Mouse (Mus musculus): ENCODE results near the gene Trappc1.

- TF ChIP-seq MAX (IDR thresholded peaks at IDR 0.05; ENCODE audit: low read length): no peak
- no peak for TF ChIP-seq RAD21 (IDR thresholded peaks at IDR 0.05; ENCODE audit: low read depth, low read length)
- TF ChIP-seq UBTF (IDR thresholded peaks at IDR 0.05; ENCODE audit: low read depth, low read length): no peak
- no peak for TF ChIP-seq ZC3H11A (IDR thresholded peaks at IDR 0.05; ENCODE audit: low read depth, low read length)
- TF ChIP-seq CTCF (conservative IDR thresholded peaks at IDR 0.05 in 1 of 2, IDR thresholded peaks at IDR 0.05 in 1 of 2; ENCODE audit: low read depth in 2 of 2, low read length in 2 of 2): no peak
- no peak for TF ChIP-seq MAFK (IDR thresholded peaks at IDR 0.05; ENCODE audit: insufficient replicate concordance, low read length)
- TF ChIP-seq USF2 (conservative IDR thresholded peaks at IDR 0.05; ENCODE audit: low read depth, low read length): no peak
- no peak for TF ChIP-seq E2F4 (IDR thresholded peaks at IDR 0.05; ENCODE audit: insufficient replicate concordance, low read depth, low read length)
- no peak for TF ChIP-seq MAZ (IDR thresholded peaks at IDR 0.05; ENCODE audit: low read depth, low read length)
- TF ChIP-seq TCF12 (IDR thresholded peaks at IDR 0.05; ENCODE audit: low read depth, low read length): no peak
- TF ChIP-seq GABPA (IDR thresholded peaks at IDR 0.05; ENCODE audit: insufficient replicate concordance, low read depth, low read length): no peak
Observed at GRCm38 (mm10) chr11:69372056-69372779, 48.4 kb downstream of the Trappc1 start.

Data from CH12.LX (cell line).